8 mouse cellular contexts compared by ENCODE assay signal in the genomic region with DNA sequence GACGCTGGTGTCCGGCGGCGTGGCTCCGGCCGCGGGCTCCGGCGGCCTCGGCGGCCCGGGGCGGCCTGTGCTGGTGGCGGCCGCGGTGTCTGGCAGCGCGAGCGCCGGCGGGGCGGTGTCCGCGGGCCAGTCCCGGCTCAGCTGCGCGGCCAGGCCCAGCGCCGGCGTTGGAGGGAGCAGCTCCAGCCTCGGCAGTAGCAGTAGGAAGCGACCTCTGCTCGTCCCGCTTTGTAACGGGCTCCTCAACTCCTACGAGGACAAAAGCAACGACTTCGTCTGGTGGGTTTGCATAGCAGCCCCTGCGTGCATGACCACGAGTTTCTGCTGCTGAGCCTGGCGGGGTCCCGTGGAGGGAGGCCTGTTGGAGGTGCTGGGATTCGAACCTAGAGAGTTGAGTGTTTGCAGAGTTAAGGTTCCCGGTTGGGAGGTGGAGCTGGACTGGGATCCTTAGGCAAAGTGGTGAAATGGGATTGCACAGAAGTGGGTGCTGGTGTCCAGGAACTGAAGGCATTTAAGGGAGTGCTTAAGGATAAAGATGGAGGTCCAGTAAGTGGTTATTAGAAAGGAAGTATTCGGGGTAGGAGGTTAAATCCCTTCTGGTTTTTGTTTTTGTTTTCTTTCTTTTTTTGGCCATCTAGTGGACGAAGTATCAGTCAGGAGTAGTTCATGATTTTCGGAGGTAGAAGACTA. TPM values are rescaled to one million over a fixed set of nuclear protein-coding genes. Genes with fewer than 3 reads are reported as not detected.
DNase-seq lines count a peak whose midpoint lies in the region; ATAC-seq and TF ChIP-seq lines count a peak whose summit lies in the region.
"Not testable (repeated sequence)": the region's sequence is repeated elsewhere in the genome, so short reads cannot be mapped to it uniquely, and the experiment has no call there.

No protein-coding gene starts in this region.

- H3K79me3 ChIP-seq in C2C12 (ENCODE audit: low read depth), result peaks cover 52% of the 10 kb centered on the region

- not testable (repeated sequence) for TF ChIP-seq EP300 in liver, embryonic 14.5 days (IDR thresholded peaks at IDR 0.05; ENCODE audit: low read depth); stomach, postnatal 0 days (optimal IDR thresholded peaks at IDR 0.05)

- H3K27ac ChIP-seq in bone marrow, adult 2 months (ENCODE audit: control insufficient read depth, insufficient read depth, low read depth, low read length, poor library complexity), result peak overlapping the region; percentile 91
- H3K27ac ChIP-seq in embryonic facial prominence, embryonic 14.5 days (replicated peaks; ENCODE audit: low read depth, low read length), result peak overlapping the region; percentile 58; the same call in 1 of the 2 replicates
- peak overlapping the region; percentile 57 to 72 for H3K27ac ChIP-seq in heart, embryonic 14.5 days (replicated peaks in 1 of 2; ENCODE audit: control insufficient read depth in 1 of 2, insufficient read depth in 1 of 2, low read depth in 2 of 2, low read length in 2 of 2)
- H3K27ac ChIP-seq in kidney, embryonic 14.5 days (ENCODE audit: low read depth, low read length), result peak overlapping the region; percentile 1; the same call in 1 of the 2 replicates
- H3K27ac ChIP-seq in liver, embryonic 14.5 days, result peak overlapping the region; percentile 46
- peak overlapping the region; percentile 81 for H3K27ac ChIP-seq in stomach, postnatal 0 days (replicated peaks)

- not testable (repeated sequence) for TF ChIP-seq POLR2A in bone marrow, adult 2 months (IDR thresholded peaks at IDR 0.05; ENCODE audit: borderline replicate concordance, control insufficient read depth, low read depth, low read length); myocyte (IDR thresholded peaks at IDR 0.05; ENCODE audit: insufficient read length, low read depth)

- ATAC-seq in embryonic facial prominence, embryonic 14.5 days (ENCODE audit: low read depth), result peak; percentile 73
- ATAC-seq in heart, embryonic 14.5 days (ENCODE audit: insufficient number of reproducible peaks, insufficient read depth, low FRiP score, low read depth), result peak; percentile 63
- peak; percentile 55; the same call in 1 of the 2 replicates for ATAC-seq in kidney, embryonic 14.5 days (ENCODE audit: low FRiP score, low TSS enrichment)
- peak; percentile 72 for ATAC-seq in liver, embryonic 14.5 days (ENCODE audit: insufficient read depth)
- peak; percentile 68 for ATAC-seq in stomach, postnatal 0 days (ENCODE audit: low FRiP score, low TSS enrichment)

- not testable (repeated sequence) for TF ChIP-seq CTCF in C2C12 (IDR thresholded peaks at IDR 0.05; ENCODE audit: control insufficient read depth, insufficient read depth, insufficient read length); bone marrow, adult 2 months (IDR thresholded peaks at IDR 0.05; ENCODE audit: control insufficient read depth, insufficient read depth, low read length); stomach, postnatal 0 days (IDR thresholded peaks at IDR 0.05; ENCODE audit: low read depth)
- TF ChIP-seq CTCF in liver, embryonic 14.5 days (IDR thresholded peaks at IDR 0.05; ENCODE audit: low read depth), result 0 out of 2 replicates have a peak, but pooled peaks have one; percentile 14

- not testable (repeated sequence) for H3K4me1 ChIP-seq in bone marrow, adult 2 months (ENCODE audit: control insufficient read depth, insufficient read depth, low read length); stomach, postnatal 0 days (replicated peaks; ENCODE audit: control insufficient read depth, insufficient read depth)
- H3K4me1 ChIP-seq in embryonic facial prominence, embryonic 14.5 days (ENCODE audit: control insufficient read depth, insufficient read depth, low read length), result peaks cover 12% of the 10 kb centered on the region
- peaks cover 5 to 29% of the 10 kb centered on the region in 2 experiments for H3K4me1 ChIP-seq in heart, embryonic 14.5 days (ENCODE audit: control insufficient read depth in 2 of 2, insufficient read depth in 2 of 2, low read length in 2 of 2)
- peaks cover 15% of the 10 kb centered on the region for H3K4me1 ChIP-seq in kidney, embryonic 14.5 days (ENCODE audit: control insufficient read depth, insufficient read depth, low read length)
- H3K4me1 ChIP-seq in liver, embryonic 14.5 days (replicated peaks; ENCODE audit: control insufficient read depth in 2 of 2, insufficient read depth in 2 of 2, low read length in 1 of 2), result peaks cover 25 to 40% of the 10 kb centered on the region in 2 experiments

- H3K79me2 ChIP-seq in C2C12 (ENCODE audit: control insufficient read depth, insufficient read depth) (peaks cover 53% of the 10 kb centered on the region), myocyte (ENCODE audit: control insufficient read depth, insufficient read depth) (peaks cover 52% of the 10 kb centered on the region)

- H3K4me2 ChIP-seq in embryonic facial prominence, embryonic 14.5 days (ENCODE audit: low read depth, low read length), result peak overlapping the region; percentile 68
- H3K4me2 ChIP-seq in heart, embryonic 14.5 days (ENCODE audit: low read length), result peak overlapping the region; percentile 82
- peak overlapping the region; percentile 60 for H3K4me2 ChIP-seq in kidney, embryonic 14.5 days (replicated peaks; ENCODE audit: low read depth, low read length)
- peak overlapping the region; percentile 86 for H3K4me2 ChIP-seq in liver, embryonic 14.5 days (ENCODE audit: low read depth)
- H3K4me2 ChIP-seq in myocyte (ENCODE audit: low read depth), result peak overlapping the region; percentile 82
- H3K4me2 ChIP-seq in stomach, postnatal 0 days (replicated peaks; ENCODE audit: low read depth), result peak overlapping the region; percentile 58

- DNase-seq in embryonic facial prominence, embryonic 14.5 days (ENCODE audit: low spot score), result peak; percentile 19
- not testable (repeated sequence) for DNase-seq in liver, embryonic 14.5 days (ENCODE audit: low read depth in 3 of 3, low spot score in 3 of 3)
- DNase-seq in stomach, postnatal 0 days (ENCODE audit: low spot score), result peak; percentile 51

- not testable (repeated sequence) for H3K27me3 ChIP-seq in C2C12 (ENCODE audit: control insufficient read depth, insufficient read depth, insufficient read length); embryonic facial prominence, embryonic 14.5 days (replicated peaks; ENCODE audit: control insufficient read depth, insufficient read depth, low read length); heart, embryonic 14.5 days (ENCODE audit: control insufficient read depth, insufficient read depth, low read length); kidney, embryonic 14.5 days (ENCODE audit: control insufficient read depth, insufficient read depth, low read length); liver, embryonic 14.5 days (ENCODE audit: control insufficient read depth, insufficient read depth, low read length); myocyte (ENCODE audit: control insufficient read depth, insufficient read depth, insufficient read length); stomach, postnatal 0 days (ENCODE audit: control insufficient read depth, insufficient read depth, low read length)

- peak overlapping the region; percentile 77 for H3K9ac ChIP-seq in embryonic facial prominence, embryonic 14.5 days (ENCODE audit: low read depth, low read length)
- peak overlapping the region; percentile 89 for H3K9ac ChIP-seq in heart, embryonic 14.5 days (ENCODE audit: low read length)
- H3K9ac ChIP-seq in kidney, embryonic 14.5 days (ENCODE audit: low read depth, low read length), result peak overlapping the region; percentile 61
- peak overlapping the region; percentile 78 for H3K9ac ChIP-seq in liver, embryonic 14.5 days (replicated peaks)
- H3K9ac ChIP-seq in stomach, postnatal 0 days (ENCODE audit: low read length), result peak overlapping the region; percentile 75

- H3K9me3 ChIP-seq in embryonic facial prominence, embryonic 14.5 days (ENCODE audit: control insufficient read depth, low read length); heart, embryonic 14.5 days (ENCODE audit: control insufficient read depth, low read length); kidney, embryonic 14.5 days (ENCODE audit: control insufficient read depth, low read length); liver, embryonic 14.5 days (ENCODE audit: control insufficient read depth, low read length); stomach, postnatal 0 days (ENCODE audit: control insufficient read depth, low read length): not testable (repeated sequence)

- peak overlapping the region; percentile 89 for H3ac ChIP-seq in C2C12 (ENCODE audit: control insufficient read depth, insufficient read length, low read depth)
- H3ac ChIP-seq in myocyte (ENCODE audit: control insufficient read depth, insufficient read length), result peak overlapping the region; percentile 92

- not testable (repeated sequence) for H3K36me3 ChIP-seq in C2C12 (ENCODE audit: control insufficient read depth, insufficient read depth); embryonic facial prominence, embryonic 14.5 days (ENCODE audit: control insufficient read depth, insufficient read depth, low read length); heart, embryonic 14.5 days (ENCODE audit: control insufficient read depth, insufficient read depth, low read length); kidney, embryonic 14.5 days (ENCODE audit: control insufficient read depth, insufficient read depth, low read length); liver, embryonic 14.5 days (replicated peaks; ENCODE audit: control insufficient read depth, insufficient read depth, low read depth); myocyte (ENCODE audit: control insufficient read depth, insufficient read depth); stomach, postnatal 0 days (ENCODE audit: control insufficient read depth, insufficient read depth, low read length)

- H3K4me3 ChIP-seq in C2C12 (ENCODE audit: insufficient read depth, poor library complexity, severe bottlenecking), result peak overlapping the region; percentile 65
- peak overlapping the region; percentile 84 for H3K4me3 ChIP-seq in bone marrow, adult 2 months (replicated peaks; ENCODE audit: control insufficient read depth, low read depth, low read length)
- H3K4me3 ChIP-seq in embryonic facial prominence, embryonic 14.5 days (ENCODE audit: low read depth, low read length), result peak overlapping the region; percentile 62
- peak overlapping the region; percentile 76 for H3K4me3 ChIP-seq in heart, embryonic 14.5 days (ENCODE audit: control insufficient read depth in 1 of 2, insufficient read depth in 1 of 2, low read depth in 1 of 2, low read length in 2 of 2)
- peak overlapping the region; percentile 57 for H3K4me3 ChIP-seq in kidney, embryonic 14.5 days (ENCODE audit: low read length)
- H3K4me3 ChIP-seq in liver, embryonic 14.5 days (ENCODE audit: insufficient read depth in 1 of 2, low read depth in 2 of 2, low read length in 2 of 2), result peak overlapping the region; percentile 65 to 97
- peak overlapping the region; percentile 46 for H3K4me3 ChIP-seq in myocyte
- peak overlapping the region; percentile 70 for H3K4me3 ChIP-seq in stomach, postnatal 0 days (ENCODE audit: low read depth, low read length)

- WGBS in bone marrow, adult 2 months, result 7% methylated on average over 31 of the region's 47 CpGs
- WGBS in embryonic facial prominence, embryonic 14.5 days, result under 1% methylated on average over 15 of the region's 47 CpGs
- WGBS in heart, embryonic 14.5 days, result under 1% methylated on average over 20 of the region's 47 CpGs
- WGBS in kidney, embryonic 14.5 days, result under 1% methylated on average over 21 of the region's 47 CpGs
- under 1% methylated on average over 28 of the region's 47 CpGs for WGBS in liver, embryonic 14.5 days (ENCODE audit: insufficient replicate concordance)
- under 1% methylated on average over 22 of the region's 47 CpGs for WGBS in stomach, postnatal 0 days

RNA-seq across cellular contexts. Expression of a gene that starts 0.6 kb away (rescaled TPM):
- polyA plus RNA-seq in C2C12 (2012; fragmentation: generic; extraction: Trizol) (50.4 TPM), myocyte (2012; fragmentation: generic; extraction: Trizol) (63.6 TPM)
- 23.3 and 63.5 TPM in 2 replicates for polyA plus RNA-seq in bone marrow, adult 2 months (2011; ENCODE audit: insufficient read depth, insufficient read length, low replicate concordance, missing spikeins)
- polyA plus RNA-seq in embryonic facial prominence, embryonic 14.5 days (2014; fragmentation: Nextera tagmentation; extraction: Ambion mirVana), result 72.5 and 80.9 TPM in 2 replicates
- 95.5 and 107 TPM in 2 replicates for polyA plus RNA-seq in heart, embryonic 14.5 days (2014; fragmentation: Nextera tagmentation; extraction: Ambion mirVana)
- polyA plus RNA-seq in kidney, embryonic 14.5 days (2014; fragmentation: Nextera tagmentation; extraction: Ambion mirVana), result 44.3 and 50.9 TPM in 2 replicates
- 30.5 and 54.3 TPM in 2 replicates for polyA plus RNA-seq in liver, embryonic 14.5 days (2012; rRNA removed)
- polyA plus RNA-seq in liver, embryonic 14.5 days (2014; fragmentation: Nextera tagmentation; extraction: Ambion mirVana), result 37.4 and 66.4 TPM in 2 replicates
- 44.4 and 51.1 TPM in 2 replicates for polyA plus RNA-seq in stomach, postnatal 0 days (2015; fragmentation: Nextera tagmentation; extraction: Ambion mirVana)

Comparison
In these comparisons a context has a peak if more than half of its experiments do, and no peak if none do; other contexts are left out.
1. H3K27ac ChIP-seq: peak in every context shown above with its lines; median percentile 91 in bone marrow, adult 2 months; 81 in stomach, postnatal 0 days; 64 in heart, embryonic 14.5 days; 58 in embryonic facial prominence, embryonic 14.5 days; 46 in liver, embryonic 14.5 days; 1 in kidney, embryonic 14.5 days.